Mouse (Mus musculus) c-Kit-negative CD71-positive TER-119-positive erythroid progenitor cells, embryonic 14.5 days (primary cell): ENCODE data around the gene Asic2.

Source experiments
- DNase-seq: peaks from one replicate; pipeline ENCODE4 v3.0.0-alpha.2; 2013; ENCODE audit warnings: low read depth, low spot score

Asic2 gene

GRCm38 (mm10) chr11:81968401-81968881, at the start of gene Asic2:
TSS of gene Asic2 (minus strand) at chr11:81968457.
- DNase-seq: no peak

GRCm38 (mm10) chr11:82016181-82016780, 48.0 kb upstream of the Asic2 start:
- DNase-seq: no peak

DNA sequence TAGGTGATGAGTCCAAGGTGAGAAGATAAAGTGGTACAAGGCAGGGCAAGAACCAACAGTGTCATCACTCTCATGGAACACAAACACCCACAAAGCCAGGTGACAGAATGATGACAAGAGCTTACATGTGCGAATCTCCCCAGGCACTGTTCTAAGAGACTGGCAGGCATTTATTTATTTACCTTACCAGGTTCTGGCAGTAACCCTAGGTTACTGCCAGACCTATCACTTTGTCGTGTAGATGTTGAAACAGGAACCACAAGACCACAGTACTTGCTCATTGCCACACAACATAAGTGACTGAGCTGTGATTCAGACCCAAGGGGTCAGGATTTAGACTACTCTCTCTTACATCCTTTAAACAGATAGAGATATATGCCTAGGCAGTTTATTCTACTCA, 46.8 kb upstream of the Asic2 start:
- no peak for DNase-seq

DNA sequence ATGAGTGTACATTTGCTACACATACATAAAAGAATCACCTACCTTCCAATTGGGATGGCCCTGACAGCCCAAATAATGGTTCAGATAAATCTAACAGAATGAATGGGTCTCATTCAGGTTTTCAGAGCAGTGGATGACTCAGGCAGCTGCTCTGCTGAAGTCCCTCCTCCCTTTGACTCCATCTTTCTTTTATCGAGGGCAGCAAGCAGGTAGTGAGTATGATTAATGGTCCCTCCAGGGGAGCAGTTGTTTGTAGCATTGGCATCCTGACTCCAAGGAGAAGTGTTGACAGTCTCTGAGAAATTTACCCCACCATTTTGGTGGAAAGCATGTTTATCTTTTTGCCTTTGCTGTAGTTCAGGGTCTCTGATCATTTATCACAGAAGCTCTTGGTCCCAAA, 45.5 kb upstream of the Asic2 start:
- DNase-seq: no peak

DNA sequence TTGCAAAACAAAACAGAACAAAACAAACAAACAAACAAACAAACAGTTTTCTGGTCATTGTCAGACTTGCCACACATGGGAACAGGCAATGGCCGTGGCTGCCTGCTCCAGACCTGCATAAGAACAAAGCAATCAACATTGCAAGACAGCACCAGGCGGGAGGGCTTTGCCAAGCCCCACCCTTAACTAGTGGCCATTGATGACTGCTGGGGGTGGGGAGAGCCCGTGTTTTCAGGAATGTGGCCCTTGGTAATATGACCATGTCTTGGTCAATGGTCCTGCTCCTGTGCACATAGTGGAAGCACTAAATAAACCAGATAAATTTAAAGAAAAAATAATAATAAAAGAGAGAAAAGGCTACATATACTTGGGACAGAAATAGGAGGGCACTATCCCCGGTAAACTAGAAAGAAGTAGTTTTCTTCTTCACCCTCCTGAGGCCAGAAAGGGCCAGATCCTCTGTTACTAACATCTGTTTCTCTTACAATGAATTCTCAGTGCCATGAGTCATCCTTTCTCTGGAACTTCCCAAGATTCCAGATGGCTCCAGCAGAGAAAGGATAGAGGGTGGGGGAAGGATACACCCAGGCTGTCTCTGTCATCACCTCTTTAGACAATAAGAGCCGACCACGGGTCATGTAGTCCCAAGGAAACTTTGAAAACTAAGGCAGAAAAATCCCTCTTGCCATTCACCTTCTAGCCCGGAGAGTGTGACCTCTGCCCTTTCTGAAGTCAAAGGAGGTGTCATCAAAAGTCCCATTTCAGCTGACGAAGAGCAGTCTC, 43.3 kb upstream of the Asic2 start:
- DNase-seq: no peak

DNA sequence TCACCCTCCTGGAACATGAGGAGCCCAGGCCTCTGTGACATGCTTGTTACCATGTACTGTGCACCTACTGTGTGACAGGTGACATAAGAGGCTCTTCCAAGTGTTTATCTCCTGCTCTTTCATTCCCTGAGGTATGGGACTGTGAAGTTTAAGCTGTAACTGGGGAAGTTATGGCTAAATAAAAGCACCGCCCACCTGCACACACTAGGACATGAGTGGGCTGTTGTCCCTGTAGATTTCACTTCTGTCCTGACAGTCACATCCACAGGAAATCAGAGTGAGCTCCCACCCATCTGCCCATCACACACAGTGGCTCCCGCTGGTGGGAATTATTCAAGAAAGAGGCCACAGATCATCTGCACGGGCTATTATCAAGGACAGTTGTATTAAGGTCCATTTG, 41.9 kb upstream of the Asic2 start:
- no peak for DNase-seq

GRCm38 (mm10) chr11:82006796-82007423, 38.7 kb upstream of the Asic2 start:
- DNase-seq: no peak

DNA sequence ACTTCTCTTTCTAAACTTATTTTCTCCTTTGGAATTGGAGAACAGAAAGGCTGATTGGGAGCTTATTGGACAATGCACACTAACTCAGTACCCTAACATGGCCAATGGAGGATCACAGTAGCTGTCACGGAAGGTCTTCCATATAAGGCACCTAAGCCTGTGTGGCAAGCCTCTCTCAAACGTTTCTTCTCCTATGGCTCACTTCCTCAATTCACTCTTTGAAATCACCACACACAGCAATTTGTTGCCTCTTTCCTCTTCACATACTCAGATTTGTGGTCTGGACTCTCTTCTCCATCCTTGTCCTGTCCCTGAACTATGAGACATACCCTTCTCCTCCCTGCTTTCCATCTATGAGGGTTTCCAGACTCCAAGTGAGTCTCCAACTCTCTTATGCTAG, 36.6 kb upstream of the Asic2 start:
- DNase-seq: no peak

GRCm38 (mm10) chr11:82000581-82000980, 32.3 kb upstream of the Asic2 start:
- DNase-seq: no peak

GRCm38 (mm10) chr11:81999469-81999868, 31.2 kb upstream of the Asic2 start:
- no peak for DNase-seq

- no peak for DNase-seq
These were observed 30.4 kb upstream of the Asic2 start for GRCm38 (mm10) chr11:81998646-81999045.

GRCm38 (mm10) chr11:81997085-81997484, 28.8 kb upstream of the Asic2 start:
- DNase-seq: no peak

DNA sequence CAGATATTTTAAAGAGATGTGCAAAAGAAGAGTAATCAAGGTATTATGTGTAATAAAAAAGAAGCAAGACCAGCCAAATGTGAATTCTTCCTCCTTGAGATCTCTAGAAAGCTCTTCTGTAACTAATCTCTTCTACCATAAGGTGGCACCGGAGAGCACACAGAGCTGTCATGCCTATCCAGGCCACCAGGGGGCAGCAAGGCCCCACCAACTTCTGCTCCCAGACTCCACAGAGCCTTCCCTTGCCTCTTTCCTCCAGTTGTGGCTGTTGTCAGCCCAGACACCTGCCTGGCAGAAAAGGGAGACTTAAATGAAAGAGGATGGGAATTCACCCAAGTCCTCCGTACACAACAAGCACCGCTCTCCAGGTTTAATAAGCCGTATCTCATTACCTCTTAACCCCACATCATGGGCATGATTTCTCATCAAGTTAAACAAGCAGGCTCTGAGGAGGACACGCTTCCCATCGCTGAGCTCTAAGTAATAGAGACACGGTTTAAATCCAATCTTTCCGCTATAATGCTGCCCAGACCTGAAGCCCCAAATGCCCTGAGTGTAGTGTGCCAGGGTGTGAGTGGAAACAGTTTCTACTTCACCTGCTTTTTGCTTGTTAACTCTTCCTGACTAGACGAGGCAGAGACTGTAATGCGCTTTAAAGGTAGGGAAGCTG, 28.1 kb upstream of the Asic2 start:
- peak; percentile 29 for DNase-seq

- peak; percentile 31 for DNase-seq
These were observed 14.9 kb upstream of the Asic2 start for GRCm38 (mm10) chr11:81983146-81983545.

- no peak for DNase-seq
These were observed 13.9 kb upstream of the Asic2 start for GRCm38 (mm10) chr11:81982191-81982590.

DNA sequence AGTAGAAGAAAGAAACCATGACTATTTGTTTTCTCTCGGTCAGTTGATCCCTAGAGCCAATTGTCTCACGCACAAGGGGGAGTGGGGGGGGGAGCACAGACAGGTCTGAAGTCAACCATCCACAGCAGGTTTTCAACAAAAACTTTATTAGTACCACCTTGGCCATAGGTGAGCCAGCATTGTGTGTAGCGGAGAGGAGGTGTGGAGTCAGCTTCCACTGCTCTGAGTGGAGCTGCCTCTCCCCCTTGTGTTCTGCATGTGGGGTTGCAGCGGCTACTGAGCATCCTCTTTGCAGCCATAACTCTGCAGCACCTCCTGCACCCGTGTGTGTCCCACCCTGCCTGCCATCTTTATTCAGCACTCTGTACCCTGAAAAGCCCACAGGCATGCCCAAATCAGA, 6.3 kb upstream of the Asic2 start:
- DNase-seq: no peak

GRCm38 (mm10) chr11:81973699-81974098, 5.4 kb upstream of the Asic2 start:
- DNase-seq: no peak

DNA sequence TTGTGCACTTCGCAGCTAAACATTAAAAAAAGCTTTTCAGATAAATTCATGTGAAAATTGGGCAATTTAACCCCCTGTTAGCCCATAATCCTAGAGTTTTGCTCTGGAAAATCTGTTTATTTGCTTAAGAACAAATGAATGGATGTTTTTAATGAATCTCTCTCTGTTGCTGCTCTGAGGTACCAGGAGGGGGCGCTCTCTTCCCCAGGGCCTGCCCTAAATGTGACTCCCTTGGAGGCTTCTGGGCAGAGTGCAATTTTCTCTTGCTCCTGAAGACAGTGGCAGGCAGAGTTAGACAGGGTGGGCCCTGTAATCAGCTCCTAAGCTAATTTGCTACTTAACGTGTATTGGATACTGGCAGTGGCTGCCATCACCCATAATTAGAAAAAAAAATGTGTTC, 3.8 kb upstream of the Asic2 start:
- peak; percentile 3 for DNase-seq

GRCm38 (mm10) chr11:81966626-81967289, 1.5 kb downstream of the Asic2 start:
- no peak for DNase-seq

GRCm38 (mm10) chr11:81965653-81966625, 2.3 kb downstream of the Asic2 start:
- no peak for DNase-seq
